Comparison of ENCODE assay signal across 9 mouse cellular contexts in the genomic region with DNA sequence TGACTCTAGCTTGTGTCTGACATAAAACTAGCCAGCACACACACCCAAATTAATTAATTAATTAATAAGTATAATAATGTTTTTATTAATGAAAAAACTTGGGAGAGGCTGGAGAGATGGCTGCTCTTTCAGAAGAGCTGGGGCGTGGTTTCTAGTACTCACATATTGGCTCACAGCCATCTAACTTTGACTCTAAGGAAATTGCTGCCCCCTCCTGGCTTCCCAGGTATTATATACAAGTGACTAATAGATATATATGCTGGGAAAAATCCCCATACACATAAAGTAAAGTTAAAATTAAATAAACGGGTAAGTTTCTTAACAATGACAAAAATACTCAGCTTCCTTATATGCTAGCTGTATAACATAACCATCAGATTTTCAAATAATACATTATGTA. TPM values are rescaled to one million over a fixed set of nuclear protein-coding genes. Genes with fewer than 3 reads are reported as not detected.
DNase-seq lines count a peak whose midpoint lies in the region.
"Had no signal": no experiment of that assay in that cellular context is flagged by ENCODE, and none has a peak within 500 bp of the region (broad histone marks: within the 10 kb centered on the region; RNA-seq: fewer than 3 reads in every experiment).

No protein-coding gene starts in this region.

- H3K36me3 ChIP-seq in heart, embryonic 10.5 days = peaks cover 58% of the 10 kb centered on the region

- peak; percentile 60 to 74 for DNase-seq in heart, postnatal 10 days
- no peak for DNase-seq in heart, embryonic 10.5 days (ENCODE audit: low spot score)
- DNase-seq in 3T3-L1 (ENCODE audit: low read depth, low spot score) = peak; percentile 85
- DNase-seq in R1 (ENCODE audit: low read depth, low spot score) = peak; percentile 20
- DNase-seq in kidney, postnatal 14 days = peak; percentile 70
- DNase-seq in cerebellum, adult 11 months = no peak
- DNase-seq in left cerebral cortex, adult 8-10 months (ENCODE audit: low spot score in 2 of 2) = no peak
- DNase-seq in cerebellum, adult 8-10 months = no peak

- no peak overlapping the region for H3K4me3 ChIP-seq in heart, embryonic 10.5 days
- H3K4me3 ChIP-seq: neural tube, embryonic 12.5 days had no signal

- no peaks in the 10 kb centered on the region for H3K4me1 ChIP-seq in heart, embryonic 10.5 days
- H3K4me1 ChIP-seq: neural tube, embryonic 12.5 days had no signal

- WGBS in heart, embryonic 10.5 days = 79% methylated on average over 2 of the region's 2 CpGs

- H3K27ac ChIP-seq in heart, embryonic 10.5 days = no peak overlapping the region
- H3K27ac ChIP-seq: neural tube, embryonic 12.5 days had no signal

- H3K9me3 ChIP-seq in heart, embryonic 10.5 days = no peaks in the 10 kb centered on the region
- H3K9me3 ChIP-seq: neural tube, embryonic 12.5 days had no signal

- intact Hi-C loops in heart, postnatal 10 days (cut with DNase I) = loop anchor here (5.0 to 10.0 kb wide), 2 partner anchors 36 to 293 kb away; no protein-coding TSS in a partner anchor

- no peaks in the 10 kb centered on the region for H3K27me3 ChIP-seq in heart, embryonic 10.5 days (ENCODE audit: insufficient read depth, poor library complexity, severe bottlenecking)
- H3K27me3 ChIP-seq: neural tube, embryonic 12.5 days had no signal

RNA-seq across cellular contexts. Expression of gene Pcsk7, which starts 28.4 kb away (rescaled TPM):
- 10 to 100 TPM; 23.5 to 27.2 TPM for total RNA-seq in heart, postnatal 10 days (2021)
- 18.5 and 22.1 TPM in 2 replicates for polyA plus RNA-seq in heart, embryonic 10.5 days (2016; fragmentation: Nextera tagmentation; extraction: Ambion mirVana)
- total RNA-seq in left cerebral cortex, adult 8-10 months (2022) = 10 to 100 TPM; 20.5 to 28.5 (median 23.0) TPM

RNA-seq across cellular contexts. Expression of gene Rnf214, which starts 28.8 kb away (rescaled TPM):
- 10 to 100 TPM; 33.5 to 35.9 TPM for total RNA-seq in heart, postnatal 10 days (2021)
- 45.5 and 50.3 TPM in 2 replicates for polyA plus RNA-seq in heart, embryonic 10.5 days (2016; fragmentation: Nextera tagmentation; extraction: Ambion mirVana)
- total RNA-seq in left cerebral cortex, adult 8-10 months (2022) = 10 to 100 TPM; 72.3 to 85.7 (median 81.2) TPM

RNA-seq across cellular contexts. Expression of gene Bace1, which starts 39.5 kb away (rescaled TPM):
- total RNA-seq in heart, postnatal 10 days (2021) = 10 to 100 TPM; 43.7 to 55.0 TPM
- polyA plus RNA-seq in heart, embryonic 10.5 days (2016; fragmentation: Nextera tagmentation; extraction: Ambion mirVana) = 17.6 and 19.4 TPM in 2 replicates
- 10 to 100 TPM; 76.6 to 81.9 (median 78.9) TPM for total RNA-seq in left cerebral cortex, adult 8-10 months (2022)

RNA-seq across cellular contexts. Expression of gene Cep164, which starts 49.4 kb away (rescaled TPM):
- total RNA-seq in heart, postnatal 10 days (2021) = 10 to 100 TPM in 1 of 2 experiments, 1 to 10 TPM in 1; 9.4 to 11.3 TPM
- polyA plus RNA-seq in heart, embryonic 10.5 days (2016; fragmentation: Nextera tagmentation; extraction: Ambion mirVana) = 15.9 and 16.9 TPM in 2 replicates
- total RNA-seq in left cerebral cortex, adult 8-10 months (2022) = 10 to 100 TPM; 14.9 to 16.3 (median 15.3) TPM

RNA-seq across cellular contexts. Expression of gene Tagln, which starts 57.9 kb away (rescaled TPM):
- total RNA-seq in heart, postnatal 10 days (2021) = 10 to 100 TPM; 72.1 to 90.1 TPM
- 303 and 413 TPM in 2 replicates for polyA plus RNA-seq in heart, embryonic 10.5 days (2016; fragmentation: Nextera tagmentation; extraction: Ambion mirVana)
- 10 to 100 TPM in 1 of 4 experiments, 1 to 10 TPM in 3; 8.9 to 17.1 (median 9.1) TPM for total RNA-seq in left cerebral cortex, adult 8-10 months (2022)

Comparison
In these comparisons a context has a peak if more than half of its experiments do, and no peak if none do; other contexts are left out.
1. DNase-seq: peak in heart, postnatal 10 days (2 of 2), 3T3-L1 (single experiment), R1 (single experiment) and kidney, postnatal 14 days (single experiment); none in heart, embryonic 10.5 days (single experiment), cerebellum, adult 11 months (single experiment), left cerebral cortex, adult 8-10 months (0 of 2) and cerebellum, adult 8-10 months (single experiment).